Mouse (Mus musculus): ENCODE results near the gene Tas2r143. TPM values are rescaled to one million over a fixed set of nuclear protein-coding genes. Genes with fewer than 3 reads are reported as not detected.

The Tas2r143 gene
- polyA plus RNA-seq (2015; fragmentation: Nextera tagmentation; extraction: Ambion mirVana): not detected in 2 replicates

DNA sequence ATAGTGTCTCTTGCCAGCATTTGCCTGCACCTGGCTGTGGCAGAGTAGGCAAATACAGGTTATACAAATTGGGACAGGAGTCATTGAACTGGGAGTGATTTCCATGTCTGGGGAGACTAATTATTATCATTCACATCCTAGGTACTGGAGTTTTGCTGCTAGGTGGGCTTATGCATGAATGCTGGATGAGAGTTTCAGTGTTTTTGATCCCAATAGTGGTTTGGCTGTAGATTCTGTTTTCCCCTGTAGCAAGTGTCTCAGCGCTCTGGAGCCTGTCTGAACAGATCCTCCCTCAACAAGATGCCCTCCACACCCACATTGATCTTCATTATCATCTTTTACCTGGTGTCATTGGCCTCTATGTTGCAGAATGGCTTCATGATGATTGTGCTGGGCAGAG, at the start of gene Tas2r143:
Gene Tas2r143 (plus strand): TSS at position 301 of the 400 bp plus-strand sequence.
- 79% methylated on average over 1 of the region's 1 CpGs for WGBS

DNA sequence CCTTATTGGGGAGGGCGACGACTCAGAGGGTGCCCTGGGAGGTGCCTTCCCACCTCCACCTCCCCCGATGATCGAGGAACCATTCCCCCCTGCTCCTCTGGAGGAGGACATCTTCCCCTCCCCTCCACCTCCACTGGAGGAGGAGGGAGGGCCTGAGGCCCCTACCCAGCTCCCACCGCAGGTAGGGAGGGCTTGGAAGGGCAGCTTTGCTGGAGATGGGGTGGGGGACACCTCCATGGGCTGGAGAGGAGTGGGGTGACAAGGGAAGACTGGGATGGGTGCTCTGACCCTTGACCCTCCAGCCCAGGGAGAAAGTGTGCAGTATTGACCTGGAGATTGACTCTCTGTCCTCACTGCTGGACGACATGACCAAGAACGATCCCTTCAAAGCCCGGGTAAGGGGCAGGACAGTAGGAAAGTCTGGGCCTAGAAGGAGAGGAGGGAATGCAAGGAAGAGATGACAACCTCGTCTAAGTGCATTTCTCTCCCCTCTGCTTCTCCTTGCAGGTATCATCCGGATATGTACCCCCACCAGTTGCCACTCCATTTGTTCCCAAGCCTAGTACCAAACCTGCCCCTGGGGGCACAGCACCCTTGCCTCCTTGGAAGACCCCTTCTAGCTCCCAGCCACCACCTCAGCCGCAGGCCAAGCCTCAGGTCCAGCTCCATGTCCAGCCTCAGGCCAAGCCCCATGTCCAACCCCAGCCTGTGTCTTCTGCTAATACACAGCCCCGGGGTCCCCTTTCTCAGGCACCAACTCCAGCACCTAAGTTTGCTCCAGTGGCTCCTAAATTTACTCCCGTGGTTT, 48.9 kb upstream of the Tas2r143 start:
- 25% methylated on average over 13 of the region's 13 CpGs for WGBS
- Histone ChIP-seq H3K4me3 (peak overlapping the region; percentile 81), H3K27me3 (no peaks in the 10 kb centered on the region), H3K4me2 (peak overlapping the region; percentile 66), H3K9ac (peak overlapping the region; percentile 88), H3K9me3 (replicated peaks) (no peaks in the 10 kb centered on the region), H3K36me3 (peaks cover 28% of the 10 kb centered on the region), H3K27ac (peak overlapping the region; percentile 97), H3K4me1 (replicated peaks) (peaks cover 56% of the 10 kb centered on the region)
- no peak for ATAC-seq (replicated peaks; ENCODE audit: insufficient number of reproducible peaks, insufficient read depth, low FRiP score, low read depth)

More for the DNA sequence above, at the start of gene Tas2r143:
- Histone ChIP-seq H3K9ac (no peak within 1 kb of the TSS), H3K27me3 (no peaks in the 10 kb centered on the region), H3K4me2 (no peak within 1 kb of the TSS), H3K27ac (no peak within 1 kb of the TSS), H3K36me3 (no peaks in the 10 kb centered on the region), H3K9me3 (replicated peaks) (no peaks in the 10 kb centered on the region), H3K4me1 (replicated peaks) (peaks cover 14% of the 10 kb centered on the region), H3K4me3 (no peak within 1 kb of the TSS)
- ATAC-seq (replicated peaks; ENCODE audit: insufficient number of reproducible peaks, insufficient read depth, low FRiP score, low read depth): no peak

DNA sequence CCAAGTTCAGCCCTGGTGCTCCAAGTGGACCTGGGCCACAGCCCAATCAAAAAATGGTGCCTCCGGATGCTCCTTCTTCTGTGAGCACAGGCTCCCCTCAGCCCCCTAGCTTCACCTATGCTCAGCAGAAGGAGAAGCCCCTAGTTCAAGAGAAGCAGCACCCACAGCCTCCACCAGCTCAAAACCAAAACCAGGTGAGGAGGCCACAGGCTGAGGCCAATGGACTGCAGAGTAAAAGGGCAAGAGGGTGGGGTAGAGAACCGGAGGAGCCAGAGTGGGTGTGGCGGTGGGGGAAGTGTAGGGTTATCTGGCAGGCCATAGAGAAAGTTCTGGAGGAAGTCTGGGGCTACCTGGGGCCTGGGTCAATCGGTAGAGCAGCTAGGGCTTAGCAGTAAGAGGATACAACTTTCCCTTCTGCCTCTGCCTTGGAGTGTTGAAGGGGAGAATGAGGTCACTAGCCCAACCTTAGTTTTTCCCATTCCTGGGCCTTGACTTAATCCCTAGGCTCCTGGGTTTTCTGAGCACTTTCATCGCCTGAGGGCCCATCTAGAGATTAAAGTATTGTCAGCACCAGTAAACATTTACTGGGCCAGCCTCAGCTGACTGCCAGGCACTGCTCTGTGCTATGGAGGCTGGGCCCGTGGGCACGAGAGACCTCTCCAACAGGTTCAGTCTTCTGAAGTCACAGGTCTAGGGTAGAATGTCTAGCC, 48.1 kb upstream of the Tas2r143 start:
- peak overlapping the region; percentile 81 for H3K4me3 ChIP-seq
- peak overlapping the region; percentile 66 for H3K4me2 ChIP-seq
- H3K27ac ChIP-seq: peak overlapping the region; percentile 97
- H3K9ac ChIP-seq: peak overlapping the region; percentile 88
- no peaks in the 10 kb centered on the region for H3K9me3 ChIP-seq (replicated peaks)
- no peak for ATAC-seq (replicated peaks; ENCODE audit: insufficient number of reproducible peaks, insufficient read depth, low FRiP score, low read depth)
- H3K27me3 ChIP-seq: no peaks in the 10 kb centered on the region
- WGBS: 33% methylated on average over 7 of the region's 7 CpGs
- H3K36me3 ChIP-seq: peaks cover 36% of the 10 kb centered on the region
- H3K4me1 ChIP-seq (replicated peaks): peaks cover 64% of the 10 kb centered on the region

DNA sequence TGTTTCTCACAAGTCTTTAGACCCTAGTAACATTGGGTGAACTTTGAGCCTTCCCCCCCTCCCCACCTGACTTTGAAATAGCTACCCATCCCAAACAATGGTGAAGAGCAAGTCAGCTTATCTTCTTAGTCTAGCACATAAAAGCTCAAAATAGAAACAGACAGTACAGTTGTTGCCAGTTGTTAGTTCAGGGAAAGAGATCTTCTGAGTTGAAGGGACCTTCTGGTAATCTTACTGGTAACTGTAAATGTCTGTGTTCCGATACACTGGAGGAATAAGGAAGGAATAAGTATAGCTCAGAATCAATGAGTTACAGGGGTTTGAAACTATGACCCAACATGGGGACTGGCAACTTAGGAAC, 47.6 kb upstream of the Tas2r143 start:
- H3K4me2 ChIP-seq: peak overlapping the region; percentile 66
- WGBS: 56% methylated on average over 1 of the region's 1 CpGs
- H3K4me3 ChIP-seq: peak overlapping the region; percentile 81
- peak overlapping the region; percentile 88; the same call in 1 of the 2 replicates for H3K9ac ChIP-seq
- H3K27me3 ChIP-seq: no peaks in the 10 kb centered on the region
- peaks cover 41% of the 10 kb centered on the region for H3K36me3 ChIP-seq
- peaks cover 69% of the 10 kb centered on the region for H3K4me1 ChIP-seq (replicated peaks)
- H3K9me3 ChIP-seq (replicated peaks): no peaks in the 10 kb centered on the region
- H3K27ac ChIP-seq: peak overlapping the region; percentile 97
- no peak for ATAC-seq (replicated peaks; ENCODE audit: insufficient number of reproducible peaks, insufficient read depth, low FRiP score, low read depth)

DNA sequence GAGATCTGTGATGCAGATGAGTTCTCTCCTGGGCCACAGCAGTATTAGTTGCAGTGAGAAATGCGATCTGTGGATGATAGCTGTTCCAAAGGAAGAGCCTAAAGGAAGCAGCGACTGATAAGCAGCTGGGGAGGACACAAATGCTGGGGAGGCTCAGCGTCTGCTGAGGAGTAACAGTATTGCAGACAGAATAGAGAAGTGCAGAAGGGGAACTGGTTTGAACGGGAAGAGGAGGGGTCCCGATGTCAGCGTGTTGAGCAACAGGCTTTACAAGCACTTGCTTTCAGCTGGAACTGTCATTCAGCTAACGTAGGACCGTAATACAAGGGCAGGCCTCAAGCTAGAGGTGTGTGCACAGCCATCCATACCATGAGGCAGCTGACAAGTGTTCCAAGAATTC, 46.9 kb upstream of the Tas2r143 start:
- no peaks in the 10 kb centered on the region for H3K27me3 ChIP-seq
- peak overlapping the region; percentile 81 for H3K4me3 ChIP-seq
- no peak for ATAC-seq (replicated peaks; ENCODE audit: insufficient number of reproducible peaks, insufficient read depth, low FRiP score, low read depth)
- peaks cover 49% of the 10 kb centered on the region for H3K36me3 ChIP-seq
- H3K4me1 ChIP-seq (replicated peaks): peaks cover 76% of the 10 kb centered on the region
- WGBS: 29% methylated on average over 8 of the region's 8 CpGs
- H3K9me3 ChIP-seq (replicated peaks): no peaks in the 10 kb centered on the region
- peak overlapping the region; percentile 66 for H3K4me2 ChIP-seq
- H3K9ac ChIP-seq: peak overlapping the region; percentile 23; the same call in 1 of the 2 replicates
- peak overlapping the region; percentile 97 for H3K27ac ChIP-seq

DNA sequence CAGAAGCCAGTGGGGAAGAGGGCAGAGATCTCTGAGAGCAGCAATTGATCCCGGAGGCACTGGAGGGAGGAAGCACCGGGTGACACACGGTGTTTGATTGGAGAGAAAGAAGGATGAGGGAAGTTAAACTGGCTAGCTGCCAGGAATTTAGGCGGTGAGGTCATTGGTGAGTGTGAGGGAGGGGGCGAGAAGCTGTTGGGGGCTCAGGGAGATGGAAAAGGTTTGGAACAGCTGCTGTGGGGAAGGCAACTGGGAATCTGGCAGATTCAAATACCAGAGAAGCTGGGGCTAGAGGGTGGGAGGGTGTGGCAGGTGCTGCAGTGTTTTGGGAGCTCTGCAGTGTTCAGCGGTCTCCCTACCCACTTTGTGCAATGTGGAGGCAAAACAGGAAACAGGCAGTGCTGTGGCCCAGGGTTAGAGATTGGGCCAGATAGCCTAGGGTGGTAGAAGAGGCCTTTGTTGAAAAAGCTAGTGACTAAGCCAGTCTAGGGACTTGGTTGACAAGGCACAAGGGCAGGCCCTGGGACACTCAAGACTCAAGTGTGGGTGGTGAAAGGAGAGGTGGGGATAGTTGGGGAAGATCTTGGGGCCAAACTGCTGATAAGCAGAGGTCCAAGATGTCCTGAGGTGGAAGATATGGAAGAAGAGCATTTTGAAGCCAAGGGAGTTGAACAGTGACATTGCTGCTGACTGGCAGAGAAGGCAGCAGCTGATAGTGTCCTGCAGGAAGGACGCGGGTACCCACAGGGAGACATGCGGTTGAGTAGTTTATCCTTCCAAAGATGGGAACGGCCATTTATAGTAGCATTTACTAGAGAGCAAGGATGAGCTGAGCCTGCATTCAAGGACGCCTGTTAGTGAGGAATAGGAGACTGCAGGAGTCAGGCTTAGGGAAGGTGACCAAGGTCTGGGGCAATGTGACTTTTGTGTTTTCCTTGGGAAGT, 45.7 kb upstream of the Tas2r143 start:
- ATAC-seq (replicated peaks; ENCODE audit: insufficient number of reproducible peaks, insufficient read depth, low FRiP score, low read depth): no peak
- no peaks in the 10 kb centered on the region for H3K27me3 ChIP-seq
- H3K27ac ChIP-seq: peak overlapping the region; percentile 97
- peaks cover 84% of the 10 kb centered on the region for H3K4me1 ChIP-seq (replicated peaks)
- peak overlapping the region; percentile 29 for H3K9ac ChIP-seq
- peak overlapping the region; percentile 81 for H3K4me3 ChIP-seq
- WGBS: 16% methylated on average over 11 of the region's 11 CpGs
- H3K9me3 ChIP-seq (replicated peaks): no peaks in the 10 kb centered on the region
- peaks cover 60% of the 10 kb centered on the region for H3K36me3 ChIP-seq
- peak overlapping the region; percentile 66 for H3K4me2 ChIP-seq

DNA sequence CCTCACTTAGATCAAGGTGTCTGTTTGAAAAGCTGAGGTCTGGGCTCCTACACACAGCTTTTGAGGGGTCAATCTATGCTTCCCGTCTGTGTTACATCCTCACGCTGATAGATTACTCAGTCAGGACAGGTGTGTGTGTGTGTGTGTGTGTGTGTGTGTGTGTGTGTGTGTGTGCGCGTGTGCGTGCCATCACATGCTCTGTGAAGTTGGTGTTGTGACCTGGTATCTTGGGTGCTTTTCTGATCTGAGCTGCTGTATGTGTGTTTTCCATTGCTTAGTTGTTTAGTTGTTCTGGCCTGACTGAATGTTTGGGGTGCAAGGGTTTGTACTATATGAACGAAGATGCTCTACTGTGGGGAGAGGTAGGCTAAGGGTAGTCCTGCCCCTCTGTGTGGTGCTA, 44.7 kb upstream of the Tas2r143 start:
- H3K4me1 ChIP-seq (replicated peaks): peaks cover 93% of the 10 kb centered on the region
- 96% methylated on average over 6 of the region's 6 CpGs for WGBS
- H3K27me3 ChIP-seq: no peaks in the 10 kb centered on the region
- H3K4me3 ChIP-seq: no peak overlapping the region
- peak overlapping the region; percentile 97; the same call in 1 of the 2 replicates for H3K27ac ChIP-seq
- H3K4me2 ChIP-seq: peak overlapping the region; percentile 66
- H3K36me3 ChIP-seq: peaks cover 66% of the 10 kb centered on the region
- no peaks in the 10 kb centered on the region for H3K9me3 ChIP-seq (replicated peaks)
- H3K9ac ChIP-seq: peak overlapping the region; percentile 16; the same call in 1 of the 2 replicates
- no peak for ATAC-seq (replicated peaks; ENCODE audit: insufficient number of reproducible peaks, insufficient read depth, low FRiP score, low read depth)

DNA sequence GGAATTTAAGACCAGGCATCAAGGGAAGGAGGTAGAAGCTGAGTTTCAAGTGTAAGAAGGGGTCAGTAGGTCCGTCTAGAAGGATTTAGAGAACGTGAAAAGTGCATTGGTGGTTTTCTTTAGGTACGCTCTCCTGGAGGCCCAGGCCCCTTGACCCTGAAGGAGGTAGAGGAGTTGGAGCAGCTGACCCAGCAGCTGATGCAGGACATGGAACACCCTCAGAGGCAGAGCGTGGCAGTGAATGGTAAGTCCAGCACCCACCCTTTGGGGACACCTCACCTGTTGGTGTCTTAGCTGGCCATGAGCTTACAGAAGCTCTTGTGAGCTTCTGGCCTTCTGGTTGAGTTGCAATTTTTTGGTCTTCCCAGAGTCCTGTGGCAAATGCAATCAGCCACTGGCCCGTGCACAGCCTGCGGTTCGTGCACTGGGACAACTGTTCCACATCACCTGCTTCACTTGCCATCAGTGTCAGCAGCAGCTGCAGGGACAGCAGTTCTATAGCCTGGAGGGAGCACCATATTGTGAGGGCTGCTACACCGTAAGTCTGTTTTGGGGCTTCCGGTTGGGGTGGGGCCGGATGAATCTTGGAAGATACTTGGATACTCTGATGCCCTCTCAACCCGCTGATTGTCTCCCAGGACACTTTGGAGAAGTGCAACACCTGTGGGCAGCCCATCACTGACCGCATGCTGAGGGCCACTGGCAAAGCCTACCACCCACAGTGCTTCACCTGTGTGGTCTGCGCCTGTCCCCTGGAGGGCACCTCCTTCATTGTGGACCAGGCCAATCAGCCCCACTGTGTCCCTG, 44.0 kb upstream of the Tas2r143 start:
- no peak overlapping the region for H3K9ac ChIP-seq
- no peak overlapping the region for H3K4me3 ChIP-seq
- H3K27ac ChIP-seq: no peak overlapping the region; the same call in none of the 2 replicates
- H3K4me2 ChIP-seq: no peak overlapping the region
- whole genome bisulfite sequencing: 90% methylated on average over 13 of the region's 13 CpGs
- no peak for ATAC-seq (replicated peaks; ENCODE audit: insufficient number of reproducible peaks, insufficient read depth, low FRiP score, low read depth)
- peaks cover 95% of the 10 kb centered on the region for H3K4me1 ChIP-seq (replicated peaks)
- peaks cover 73% of the 10 kb centered on the region for H3K36me3 ChIP-seq
- no peaks in the 10 kb centered on the region for H3K27me3 ChIP-seq
- H3K9me3 ChIP-seq (replicated peaks): no peaks in the 10 kb centered on the region

DNA sequence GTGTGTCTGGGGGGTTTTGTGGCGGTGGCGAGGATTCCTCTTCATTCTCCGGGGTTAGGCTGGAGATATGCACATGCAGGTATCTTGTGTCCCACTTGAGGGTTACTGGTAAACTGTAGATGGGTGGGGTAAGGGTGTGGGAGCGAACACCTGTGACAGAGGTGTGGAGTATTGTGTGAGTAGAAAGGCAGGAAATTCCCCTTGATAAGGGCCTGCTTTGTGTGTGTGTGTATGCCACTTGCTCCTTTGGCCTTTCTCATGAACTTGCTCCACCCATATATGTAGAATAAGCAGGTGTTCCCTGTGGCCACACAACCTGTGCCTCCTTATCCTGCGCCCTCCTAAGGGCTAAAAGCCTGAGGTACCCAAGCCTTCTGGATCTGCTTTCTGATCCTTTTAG, 43.1 kb upstream of the Tas2r143 start:
- H3K27me3 ChIP-seq: no peaks in the 10 kb centered on the region
- H3K27ac ChIP-seq: peak overlapping the region; percentile 43; the same call in 1 of the 2 replicates
- peaks cover 76% of the 10 kb centered on the region for H3K36me3 ChIP-seq
- WGBS: 89% methylated on average over 5 of the region's 5 CpGs
- H3K9me3 ChIP-seq (replicated peaks): no peaks in the 10 kb centered on the region
- H3K4me2 ChIP-seq: no peak overlapping the region
- peaks cover 91% of the 10 kb centered on the region for H3K4me1 ChIP-seq (replicated peaks)
- H3K4me3 ChIP-seq: no peak overlapping the region
- H3K9ac ChIP-seq: no peak overlapping the region
- ATAC-seq (replicated peaks; ENCODE audit: insufficient number of reproducible peaks, insufficient read depth, low FRiP score, low read depth): no peak

DNA sequence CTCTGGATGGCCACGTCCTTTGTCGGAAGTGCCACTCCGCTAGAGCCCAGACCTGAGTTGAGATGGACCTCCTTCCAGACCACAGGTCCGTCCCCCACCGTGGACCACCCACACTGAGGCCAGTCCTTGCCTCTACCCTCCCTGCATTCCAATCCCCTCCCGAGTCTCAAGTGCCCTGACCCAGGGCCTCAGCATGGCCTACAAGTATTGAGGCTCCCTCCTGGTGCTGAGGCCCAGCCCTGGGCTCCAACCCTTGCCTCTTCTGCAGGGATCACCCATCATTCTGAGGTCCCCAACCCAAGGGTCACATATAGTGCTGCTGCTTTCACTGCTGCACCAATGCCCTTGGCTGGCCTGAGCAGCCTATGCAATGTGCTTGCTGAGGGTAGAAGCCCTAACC, 42.1 kb upstream of the Tas2r143 start:
- Histone ChIP-seq H3K4me2 (no peak overlapping the region), H3K27ac (peak overlapping the region; percentile 43), H3K4me1 (replicated peaks) (peaks cover 91% of the 10 kb centered on the region), H3K9me3 (replicated peaks) (no peaks in the 10 kb centered on the region), H3K27me3 (no peaks in the 10 kb centered on the region), H3K9ac (no peak overlapping the region), H3K36me3 (peaks cover 71% of the 10 kb centered on the region), H3K4me3 (no peak overlapping the region)
- no peak for ATAC-seq (replicated peaks; ENCODE audit: insufficient number of reproducible peaks, insufficient read depth, low FRiP score, low read depth)
- 48% methylated on average over 6 of the region's 6 CpGs for WGBS

All from heart, embryonic 15.5 days (tissue).